In the genomic region with DNA sequence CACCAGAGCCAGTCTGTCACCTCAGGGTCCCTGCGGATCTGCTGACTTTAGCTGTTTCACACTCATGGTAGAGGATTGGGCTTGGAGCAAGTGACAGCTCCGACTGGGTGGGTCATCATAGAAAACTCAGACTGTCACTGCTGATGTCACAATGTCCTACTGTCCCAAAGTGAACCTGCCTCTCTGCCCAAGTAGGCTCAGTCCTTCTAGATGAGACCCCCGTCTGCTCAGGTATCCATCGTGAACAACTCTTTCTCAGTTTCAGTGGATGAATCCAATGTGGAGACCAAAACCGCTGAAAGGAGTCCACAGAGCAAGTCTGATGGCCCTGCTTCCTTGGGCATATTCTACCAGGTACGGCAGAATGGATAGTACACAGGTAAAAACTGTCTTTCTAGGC, we compare ENCODE assay signal across 8 mouse cellular contexts. TPM values are rescaled to one million over a fixed set of nuclear protein-coding genes. Genes with fewer than 3 reads are reported as not detected.
DNase-seq lines count a peak whose midpoint lies in the region; ATAC-seq and TF ChIP-seq lines count a peak whose summit lies in the region.

Dcun1d1 (minus strand) TSS at position 101 of the 400 bp plus-strand sequence.

- no peak for ATAC-seq in forebrain, embryonic 11.5 days (replicated peaks; ENCODE audit: low FRiP score)
- no peak for ATAC-seq in hematopoietic stem cell, adult 5-6 weeks (replicated peaks in 1 of 2; ENCODE audit: insufficient read depth in 1 of 2, low FRiP score in 2 of 2, low TSS enrichment in 1 of 2, low read depth in 1 of 2, poor library complexity in 2 of 2, severe bottlenecking in 2 of 2)
- no peak for ATAC-seq in liver, embryonic 11.5 days (replicated peaks; ENCODE audit: low FRiP score)
- no peak for ATAC-seq in stomach, postnatal 0 days (ENCODE audit: low FRiP score, low TSS enrichment)

- TF ChIP-seq EP300 in stomach, postnatal 0 days (optimal IDR thresholded peaks at IDR 0.05), result no peak

- H3K4me3 ChIP-seq in testis, adult 2 months (ENCODE audit: control insufficient read depth, low read depth, low read length), result peak within 1 kb of the TSS; percentile 87
- no peak within 1 kb of the TSS for H3K4me3 ChIP-seq in forebrain, embryonic 11.5 days (ENCODE audit: low read depth, low read length)
- no peak within 1 kb of the TSS for H3K4me3 ChIP-seq in liver, embryonic 11.5 days (ENCODE audit: low read depth, low read length)
- H3K4me3 ChIP-seq in stomach, postnatal 0 days (ENCODE audit: low read depth, low read length), result no peak within 1 kb of the TSS

- H3K9me3 ChIP-seq in forebrain, embryonic 11.5 days (ENCODE audit: control insufficient read depth, low read length), result no peaks in the 10 kb centered on the region
- H3K9me3 ChIP-seq in liver, embryonic 11.5 days (ENCODE audit: control insufficient read depth, low read length), result no peaks in the 10 kb centered on the region
- H3K9me3 ChIP-seq in stomach, postnatal 0 days (ENCODE audit: control insufficient read depth, low read length), result no peaks in the 10 kb centered on the region

- H3K27me3 ChIP-seq in testis, adult 2 months (ENCODE audit: control insufficient read depth, insufficient read depth, low read length), result no peaks in the 10 kb centered on the region
- H3K27me3 ChIP-seq in forebrain, embryonic 11.5 days (ENCODE audit: control insufficient read depth, insufficient read depth, low read length), result no peaks in the 10 kb centered on the region
- no peaks in the 10 kb centered on the region for H3K27me3 ChIP-seq in liver, embryonic 11.5 days (replicated peaks; ENCODE audit: control insufficient read depth, insufficient read depth, low read length)
- H3K27me3 ChIP-seq in stomach, postnatal 0 days (ENCODE audit: control insufficient read depth, insufficient read depth, low read length), result no peaks in the 10 kb centered on the region

- 96% methylated on average over 6 of the region's 6 CpGs for WGBS in forebrain, embryonic 11.5 days
- WGBS in liver, embryonic 11.5 days, result 92% methylated on average over 6 of the region's 6 CpGs
- 92% methylated on average over 6 of the region's 6 CpGs for WGBS in stomach, postnatal 0 days

- DNase-seq in testis, postnatal 10 days (ENCODE audit: low spot score), result no peak
- DNase-seq in forebrain, embryonic 11.5 days (ENCODE audit: low spot score), result no peak
- DNase-seq in liver, embryonic 11.5 days (ENCODE audit: low spot score), result no peak
- DNase-seq in stomach, postnatal 0 days (ENCODE audit: low spot score), result no peak
- DNase-seq in adipocyte (ENCODE audit: low spot score), result no peak
- DNase-seq in spleen, postnatal 4 days (ENCODE audit: low spot score in 2 of 2), result no peak

- H3K36me3 ChIP-seq in testis, adult 2 months (ENCODE audit: control insufficient read depth, insufficient read depth, low read length), result no peaks in the 10 kb centered on the region
- no peaks in the 10 kb centered on the region for H3K36me3 ChIP-seq in forebrain, embryonic 11.5 days (ENCODE audit: control insufficient read depth, insufficient read depth, low read length)
- H3K36me3 ChIP-seq in liver, embryonic 11.5 days (ENCODE audit: control insufficient read depth, insufficient read depth, low read length), result 0 out of 2 replicates have a peak, but pooled peaks cover 3% of the 10 kb centered on the region
- H3K36me3 ChIP-seq in stomach, postnatal 0 days (ENCODE audit: control insufficient read depth, insufficient read depth, low read length), result no peaks in the 10 kb centered on the region

- TF ChIP-seq POLR2A in testis, adult 2 months (IDR thresholded peaks at IDR 0.05; ENCODE audit: control insufficient read depth, low read depth, low read length), result peak; percentile 62; the same call in 1 of the 2 replicates

- H3K4me2 ChIP-seq in forebrain, embryonic 11.5 days (ENCODE audit: low read depth, low read length, severe bottlenecking), result no peak within 1 kb of the TSS
- H3K4me2 ChIP-seq in liver, embryonic 11.5 days, result no peak within 1 kb of the TSS
- H3K4me2 ChIP-seq in stomach, postnatal 0 days (replicated peaks; ENCODE audit: low read depth), result no peak within 1 kb of the TSS

- H3K9ac ChIP-seq in forebrain, embryonic 11.5 days (ENCODE audit: low read length), result no peak within 1 kb of the TSS
- H3K9ac ChIP-seq in liver, embryonic 11.5 days (ENCODE audit: low read depth, low read length), result no peak within 1 kb of the TSS
- no peak within 1 kb of the TSS for H3K9ac ChIP-seq in stomach, postnatal 0 days (ENCODE audit: low read length)

- H3K27ac ChIP-seq in testis, adult 2 months (ENCODE audit: control insufficient read depth, insufficient read depth, low read depth, low read length), result peak within 1 kb of the TSS; percentile 65
- H3K27ac ChIP-seq in forebrain, embryonic 11.5 days (ENCODE audit: low read depth, low read length), result no peak within 1 kb of the TSS
- no peak within 1 kb of the TSS for H3K27ac ChIP-seq in liver, embryonic 11.5 days (ENCODE audit: low read depth, low read length)
- H3K27ac ChIP-seq in stomach, postnatal 0 days (replicated peaks), result no peak within 1 kb of the TSS

- peaks cover 2% of the 10 kb centered on the region for H3K4me1 ChIP-seq in testis, adult 2 months (ENCODE audit: control insufficient read depth, insufficient read depth, low read length)
- H3K4me1 ChIP-seq in forebrain, embryonic 11.5 days (replicated peaks; ENCODE audit: control insufficient read depth, insufficient read depth, low read length), result no peaks in the 10 kb centered on the region; the same call in 1 of the 2 replicates
- H3K4me1 ChIP-seq in liver, embryonic 11.5 days (replicated peaks; ENCODE audit: control insufficient read depth, insufficient read depth, low read length), result peaks cover 7% of the 10 kb centered on the region
- no peaks in the 10 kb centered on the region for H3K4me1 ChIP-seq in stomach, postnatal 0 days (replicated peaks; ENCODE audit: control insufficient read depth, insufficient read depth)

- no peak for TF ChIP-seq CTCF in testis, adult 2 months (IDR thresholded peaks at IDR 0.05; ENCODE audit: control insufficient read depth, insufficient read depth, insufficient replicate concordance, low read depth, low read length)
- no peak for TF ChIP-seq CTCF in stomach, postnatal 0 days (IDR thresholded peaks at IDR 0.05; ENCODE audit: low read depth)

RNA-seq across cellular contexts. Expression of gene Dcun1d1, which starts in this region (rescaled TPM):
- 253 and 333 TPM in 2 replicates for polyA plus RNA-seq in testis, adult 2 months (2012; rRNA removed)
- polyA plus RNA-seq in forebrain, embryonic 11.5 days (2014; fragmentation: Nextera tagmentation; extraction: Ambion mirVana), result 96.9 and 104 TPM in 2 replicates
- 476 and 482 TPM in 2 replicates for total RNA-seq in hematopoietic stem cell, adult 5-6 weeks (2017)
- polyA plus RNA-seq in liver, embryonic 11.5 days (2014; fragmentation: Nextera tagmentation; extraction: Ambion mirVana), result 95.0 and 103 TPM in 2 replicates
- 84.7 and 86.4 TPM in 2 replicates for polyA plus RNA-seq in stomach, postnatal 0 days (2015; fragmentation: Nextera tagmentation; extraction: Ambion mirVana)
